Mouse (Mus musculus) Patski (cell line): Measurements from ENCODE around the gene Prkca. TPM values are rescaled to one million over a fixed set of nuclear protein-coding genes. Genes with fewer than 3 reads are reported as not detected.

Experiments used
- ATAC-seq: fragments of 100-300 bp; one replicate; pipeline ENCODE4 v1.8.0; 2021
- CTCF ChIA-PET: fragments of 350-600 bp; sonication (Branson Sonifier 250); formaldehyde crosslinking; loops from one replicate; lab custom pipeline; 2022; ENCODE audit warnings: inconsistent platforms; lab: Charles Lee
- POLR2A ChIA-PET: fragments of 350-600 bp; sonication (Branson Sonifier 250); formaldehyde crosslinking; loops from one replicate; lab custom pipeline; 2022; ENCODE audit warnings: antibody characterized with exemption, inconsistent platforms; lab: Charles Lee
- DNase-seq: peaks from one replicate; pipeline ENCODE4 v3.0.0-alpha.2; 2011; ENCODE audit warnings: low read depth, low spot score
- H3K27me3 ChIP-seq: fragments of 371-371 bp; one replicate; pipeline ENCODE4 v1.5.1; 2021
- CTCF ChIP-seq: fragments of 100-300 bp; IDR thresholded peaks from one replicate; pipeline ENCODE4 v1.5.1; 2021
- in situ Hi-C: fragments of 300-500 bp; cut with MboI; formaldehyde crosslinking; loops from 3 replicates; pipeline ENCODE4 v1.11.1; 2018; ENCODE audit warnings: low pct_unique_long_range_greater_than_20kb, mixed read lengths
- polyA plus RNA-seq: library from polyadenylated mRNA; unstranded; gene quantifications from one replicate; pipeline ENCODE4 v1.2.3, GENCODE M21; 2021

Prkca gene
- polyA plus RNA-seq, 1 experiment from 2014 or later, result 37.4 TPM

DNA sequence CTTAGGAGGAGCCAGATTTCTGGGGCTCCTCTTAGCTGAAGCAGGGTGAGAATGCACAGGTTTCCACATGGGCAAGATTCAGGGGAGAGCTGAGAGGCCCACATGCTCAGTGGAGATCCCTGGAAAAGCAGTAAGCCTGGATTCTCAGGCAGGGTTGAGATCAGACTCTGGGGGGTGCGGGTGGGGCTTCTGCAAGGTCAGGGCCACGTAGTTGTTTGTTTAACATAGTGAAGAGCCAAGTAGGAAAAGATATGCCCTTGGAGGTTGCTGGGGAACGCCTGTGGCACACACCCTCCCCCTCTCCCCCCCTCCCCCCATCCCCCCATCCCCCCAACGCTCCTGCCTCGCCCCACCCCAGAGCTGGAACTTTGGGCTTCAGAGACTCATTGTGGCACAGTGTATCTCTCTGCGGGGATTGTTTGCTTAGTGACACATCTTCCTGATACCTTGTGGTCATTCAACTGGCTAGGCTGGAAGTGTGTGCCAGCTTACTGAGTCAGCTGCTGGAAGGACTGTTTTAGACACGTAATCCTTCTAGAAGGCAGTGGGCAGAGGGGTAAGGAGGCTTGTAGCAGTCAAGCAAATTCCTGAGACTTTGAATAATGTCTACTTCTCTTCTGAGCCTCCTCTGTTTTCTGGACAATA, 21.3 kb upstream of the Prkca start:
- TF ChIP-seq CTCF, result no peak
- DNase-seq (peak; percentile 91), ATAC-seq (peak; percentile 98)
- in situ Hi-C loops, result loop anchor here (5.0 kb wide), 1 partner anchor 98 kb away; no protein-coding TSS in a partner anchor
- CTCF ChIA-PET, result interaction anchor here (0.8 to 1.4 kb wide), 5 partner anchors 13 to 354 kb away, joined by 3 to 4 read pairs (median 4); no protein-coding TSS in a partner anchor
- no peaks in the 10 kb centered on the region for H3K27me3 ChIP-seq
- POLR2A ChIA-PET, result interaction anchor here (0.6 to 3.4 kb wide), 3 partner anchors 21 to 268 kb away, joined by 3 to 15 read pairs (median 5); partner anchors contain the start of genes Apoh and Prkca

DNA sequence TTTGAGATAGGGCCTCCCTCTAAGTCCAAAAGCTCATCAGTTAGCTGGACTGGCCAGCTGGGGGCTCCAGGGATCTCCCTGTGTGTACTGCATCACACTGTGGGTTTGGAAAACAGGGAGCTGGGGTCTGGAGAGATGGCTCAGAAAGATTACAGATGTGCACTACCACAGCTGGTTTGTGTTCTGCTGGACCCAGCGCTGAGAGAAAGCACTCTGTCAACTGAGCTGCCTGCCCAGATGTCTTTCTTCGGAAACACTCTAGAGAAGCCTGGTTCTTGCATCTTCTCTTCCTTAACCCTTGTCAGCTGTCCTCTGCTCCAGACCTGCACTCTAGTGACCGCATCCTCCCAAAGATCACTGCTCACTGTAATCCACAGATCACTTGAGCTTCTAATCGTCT, 20.3 kb upstream of the Prkca start:
- DNase-seq, result no peak
- no peaks in the 10 kb centered on the region for H3K27me3 ChIP-seq
- ATAC-seq, result no peak
- TF ChIP-seq CTCF, result no peak
- in situ Hi-C loops, result no loop called here
- ChIA-PET CTCF (interaction anchor here (0.7 to 1.4 kb wide), 6 partner anchors 14 to 353 kb away, joined by 3 to 4 read pairs (median 4); no protein-coding TSS in a partner anchor), POLR2A (interaction anchor here (0.8 to 3.4 kb wide), 2 partner anchors 20 to 91 kb away, joined by 3 to 15 read pairs; partner anchors contain the start of genes Apoh and Prkca)

DNA sequence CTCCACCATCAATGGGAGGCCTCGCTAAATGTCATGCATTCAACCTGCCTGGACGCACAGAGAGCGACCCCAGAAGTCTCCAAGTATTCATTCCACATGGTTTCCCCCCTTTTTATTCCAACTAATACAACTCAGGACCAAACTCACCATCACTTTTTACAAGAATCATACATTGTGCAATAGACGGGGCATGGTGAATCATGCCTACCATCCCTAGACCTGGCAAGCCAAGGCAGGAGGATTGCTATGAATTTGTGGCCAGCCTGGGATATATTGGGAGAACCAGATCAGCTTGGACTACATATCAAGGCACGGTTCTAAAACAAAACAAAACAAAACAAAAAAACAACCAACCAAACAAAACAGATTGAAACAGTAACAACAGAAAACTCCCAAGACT, 19.2 kb upstream of the Prkca start:
- ATAC-seq (no peak), DNase-seq (no peak)
- CTCF ChIA-PET, result no interaction called here
- POLR2A ChIA-PET, result interaction anchor here (3.4 kb wide), 1 partner anchor 19 kb away, joined by 15 read pairs; the partner anchor contains the start of genes Apoh and Prkca
- no peak for TF ChIP-seq CTCF
- in situ Hi-C loops, result no loop called here
- H3K27me3 ChIP-seq, result no peaks in the 10 kb centered on the region

- H3K27me3 ChIP-seq, result no peaks in the 10 kb centered on the region
- ChIA-PET POLR2A (no interaction called here), CTCF (no interaction called here)
- in situ Hi-C loops, result no loop called here
- DNase-seq, result no peak
- no peak for ATAC-seq
- TF ChIP-seq CTCF, result no peak
These were observed 17.3 kb upstream of the Prkca start for GRCm38 (mm10) chr11:108360983-108361382.

DNA sequence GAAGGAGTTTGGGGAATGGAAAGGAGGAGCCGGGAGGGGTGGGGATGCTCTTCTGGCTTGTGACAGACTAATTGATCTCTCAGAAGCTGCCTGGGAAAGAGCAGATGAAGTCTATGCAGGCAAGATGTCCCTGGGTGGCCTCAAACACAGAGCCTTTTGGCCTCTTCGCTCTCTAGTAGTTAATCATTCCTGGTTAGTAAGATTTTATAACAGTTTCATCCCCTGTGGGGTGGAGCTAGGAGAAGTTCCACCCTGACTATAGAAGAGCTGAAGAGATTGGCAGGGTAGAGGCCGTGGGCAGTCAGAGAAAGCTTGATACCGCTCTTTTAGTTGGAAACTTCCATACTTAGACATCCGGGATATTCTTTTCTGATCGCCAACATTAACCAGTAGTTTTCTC, 15.2 kb upstream of the Prkca start:
- ATAC-seq (no peak), DNase-seq (no peak)
- TF ChIP-seq CTCF, result no peak
- ChIA-PET POLR2A (interaction anchor here (0.5 kb wide), 1 partner anchor 17 kb away, joined by 6 read pairs; no protein-coding TSS in a partner anchor), CTCF (interaction anchor here (1.4 kb wide), 1 partner anchor 16 kb away, joined by 4 read pairs; no protein-coding TSS in a partner anchor)
- in situ Hi-C loops, result no loop called here
- no peaks in the 10 kb centered on the region for H3K27me3 ChIP-seq

- no peaks in the 10 kb centered on the region for H3K27me3 ChIP-seq
- POLR2A ChIA-PET, result no interaction called here
- DNase-seq, result no peak
- no peak for ATAC-seq
- no peak for TF ChIP-seq CTCF
- CTCF ChIA-PET, result no interaction called here
- in situ Hi-C loops, result no loop called here
These were observed 12.3 kb upstream of the Prkca start for GRCm38 (mm10) chr11:108356020-108356419.

- in situ Hi-C loops, result no loop called here
- POLR2A ChIA-PET, result no interaction called here
- ATAC-seq (no peak), DNase-seq (no peak)
- no peaks in the 10 kb centered on the region for H3K27me3 ChIP-seq
- no peak for TF ChIP-seq CTCF
- CTCF ChIA-PET, result no interaction called here
These were observed 9.2 kb upstream of the Prkca start for GRCm38 (mm10) chr11:108352842-108353388.

DNA sequence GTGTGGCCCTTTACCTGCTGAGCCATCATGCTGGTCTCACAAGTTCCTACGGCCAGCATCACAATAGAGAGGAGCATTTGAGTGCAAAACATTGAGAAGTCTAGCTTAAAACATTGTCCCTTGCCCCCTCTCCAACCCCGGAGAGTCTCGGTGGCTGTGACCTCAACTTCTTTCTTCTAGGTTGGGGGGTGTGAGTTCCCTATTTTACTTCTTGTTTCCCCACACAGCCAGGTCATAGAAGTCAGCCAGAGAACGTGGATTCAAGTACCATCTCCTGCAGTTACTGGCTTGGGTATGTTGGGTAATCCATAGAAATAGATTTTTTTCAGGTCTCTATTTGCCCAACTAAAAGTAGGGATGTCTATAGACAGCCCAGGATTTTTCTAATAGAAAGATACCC, 7.1 kb upstream of the Prkca start:
- DNase-seq (no peak), ATAC-seq (no peak)
- in situ Hi-C loops, result no loop called here
- no peaks in the 10 kb centered on the region for H3K27me3 ChIP-seq
- CTCF ChIA-PET, result no interaction called here
- POLR2A ChIA-PET, result interaction anchor here (0.6 kb wide), 1 partner anchor 111 kb away, joined by 3 read pairs; no protein-coding TSS in a partner anchor
- TF ChIP-seq CTCF, result no peak

DNA sequence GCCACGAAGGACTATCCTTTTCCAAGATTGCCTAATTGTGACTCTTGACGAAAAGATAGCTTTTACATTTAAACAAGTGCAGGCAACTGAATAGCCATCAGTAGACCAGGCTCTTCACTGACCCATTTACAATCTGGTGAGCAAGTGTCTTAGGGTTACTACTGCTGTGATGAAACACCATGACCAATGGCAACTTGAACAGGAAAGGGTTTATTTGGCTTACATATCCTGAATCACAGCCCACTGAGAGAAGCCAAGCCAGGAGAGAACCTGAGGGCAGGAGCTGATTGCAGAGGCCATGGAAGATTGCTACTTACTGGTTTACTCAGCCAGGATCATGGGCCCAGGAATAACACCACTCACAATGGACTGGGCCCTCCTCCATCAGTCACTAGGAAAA, 1.6 kb upstream of the Prkca start:
- in situ Hi-C loops, result no loop called here
- no peak for TF ChIP-seq CTCF
- ChIA-PET CTCF (interaction anchor here (0.7 to 1.0 kb wide), 4 partner anchors 8 to 33 kb away, joined by 3 to 4 read pairs (median 3); no protein-coding TSS in a partner anchor), POLR2A (interaction anchor here (1.3 to 3.3 kb wide), 2 partner anchors 9 to 19 kb away, joined by 9 to 15 read pairs; no protein-coding TSS in a partner anchor)
- H3K27me3 ChIP-seq, result no peaks in the 10 kb centered on the region
- DNase-seq, result no peak
- no peak for ATAC-seq

GRCm38 (mm10) chr11:108344759-108345158, 1.0 kb upstream of the Prkca start:
- H3K27me3 ChIP-seq, result no peaks in the 10 kb centered on the region
- in situ Hi-C loops, result no loop called here
- ChIA-PET POLR2A (interaction anchor here (1.3 to 3.3 kb wide), 2 partner anchors 10 to 20 kb away, joined by 9 to 15 read pairs; no protein-coding TSS in a partner anchor), CTCF (interaction anchor here (0.7 to 0.8 kb wide), 2 partner anchors 13 to 33 kb away, joined by 3 read pairs; no protein-coding TSS in a partner anchor)
- ATAC-seq (no peak), DNase-seq (no peak)
- TF ChIP-seq CTCF, result no peak
